Mouse (Mus musculus) brain, adult 2 months (tissue): ENCODE results near the gene Hspb9.

ENCODE experiments used
- DNase-seq: peaks from one replicate; pipeline ENCODE4 v3.0.0; 2011; ENCODE audit warnings: low read depth, low spot score

The Hspb9 gene

GRCm38 (mm10) chr11:100759611-100760233 lies 46.1 kb downstream of the Hspb9 start, which contains the start of gene Kcnh4:
Gene Kcnh4, minus strand, starts transcription at chr11:100759942.
- peak; percentile 96 for DNase-seq

- DNase-seq, result peak; percentile 92
These were observed 47.9 kb downstream of the Hspb9 start for GRCm38 (mm10) chr11:100761547-100762045.

- no peak for DNase-seq
These were observed 49.2 kb downstream of the Hspb9 start, which contains the start of gene Hcrt for GRCm38 (mm10) chr11:100762831-100763230. Gene Hcrt, minus strand, starts transcription at chr11:100762931.
